ENCODE assay signal across 21 mouse cellular contexts in the genomic region with DNA sequence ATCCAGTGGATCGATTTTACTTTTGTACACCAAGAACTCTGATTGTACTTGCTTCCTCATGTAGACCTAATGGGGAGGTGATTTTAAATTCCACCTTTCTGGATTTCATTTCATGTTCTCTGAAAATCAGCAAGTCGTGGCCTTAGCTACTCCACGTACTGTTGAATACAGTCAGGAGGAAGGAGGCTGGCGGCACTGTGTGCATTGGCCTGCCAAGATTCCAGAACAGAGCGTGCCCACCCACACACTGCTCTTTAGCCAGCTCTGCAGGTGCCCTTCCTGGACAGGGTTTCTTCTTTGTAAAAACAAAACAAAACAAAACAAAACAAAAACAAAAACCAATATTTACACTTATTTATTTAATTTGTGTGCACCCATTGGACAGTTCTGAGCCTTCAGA. TPM values are rescaled to one million over a fixed set of nuclear protein-coding genes. Genes with fewer than 3 reads are reported as not detected.
DNase-seq lines count a peak whose midpoint lies in the region; ATAC-seq lines count a peak whose summit lies in the region.
"Had no signal": no experiment of that assay in that cellular context is flagged by ENCODE, and none has a peak within 500 bp of the region (broad histone marks: within the 10 kb centered on the region; RNA-seq: fewer than 3 reads in every experiment).

No protein-coding gene starts in this region.

- no peak overlapping the region for H3K9ac ChIP-seq in kidney, embryonic 15.5 days
- no peak overlapping the region for H3K9ac ChIP-seq in stomach, embryonic 15.5 days
- H3K9ac ChIP-seq: heart, embryonic 12.5 days; midbrain, embryonic 15.5 days had no signal

- ATAC-seq in kidney, embryonic 15.5 days (replicated peaks; ENCODE audit: low FRiP score): peak; percentile 61; the same call in 1 of the 2 replicates
- no peak for ATAC-seq in stomach, embryonic 15.5 days (ENCODE audit: insufficient read depth, low FRiP score, low read depth)
- no peak for ATAC-seq in megakaryocyte, adult 5-6 weeks (ENCODE audit: poor library complexity, severe bottlenecking)
- ATAC-seq: forebrain, embryonic 14.5 days; hindbrain, embryonic 16.5 days; midbrain, embryonic 15.5 days had no signal

- no peaks in the 10 kb centered on the region for H3K27me3 ChIP-seq in kidney, embryonic 15.5 days
- no peaks in the 10 kb centered on the region for H3K27me3 ChIP-seq in stomach, embryonic 15.5 days (replicated peaks)
- H3K27me3 ChIP-seq: heart, embryonic 12.5 days; midbrain, embryonic 15.5 days had no signal

- peaks cover 38% of the 10 kb centered on the region for H3K4me1 ChIP-seq in kidney, embryonic 15.5 days
- H3K4me1 ChIP-seq in stomach, embryonic 15.5 days: peaks cover 9% of the 10 kb centered on the region; the same call in 1 of the 2 replicates

- no peak overlapping the region for H3K4me2 ChIP-seq in kidney, embryonic 15.5 days
- no peak overlapping the region for H3K4me2 ChIP-seq in stomach, embryonic 15.5 days
- H3K4me2 ChIP-seq: heart, embryonic 12.5 days; midbrain, embryonic 15.5 days had no signal

- H3K9me3 ChIP-seq in kidney, embryonic 15.5 days (replicated peaks): no peaks in the 10 kb centered on the region
- no peaks in the 10 kb centered on the region for H3K9me3 ChIP-seq in stomach, embryonic 15.5 days
- H3K9me3 ChIP-seq: embryonic facial prominence, embryonic 10.5 days; heart, embryonic 12.5 days; midbrain, embryonic 15.5 days had no signal

- no peak overlapping the region for H3K4me3 ChIP-seq in kidney, embryonic 15.5 days (replicated peaks)
- H3K4me3 ChIP-seq in stomach, embryonic 15.5 days (replicated peaks): no peak overlapping the region
- H3K4me3 ChIP-seq: embryonic facial prominence, embryonic 10.5 days; heart, embryonic 12.5 days; midbrain, embryonic 15.5 days had no signal

- WGBS in kidney, embryonic 15.5 days: 72% methylated on average over 5 of the region's 5 CpGs
- WGBS in stomach, embryonic 15.5 days: 69% methylated on average over 5 of the region's 5 CpGs

- H3K36me3 ChIP-seq in kidney, embryonic 15.5 days: no peaks in the 10 kb centered on the region
- no peaks in the 10 kb centered on the region for H3K36me3 ChIP-seq in stomach, embryonic 15.5 days
- H3K36me3 ChIP-seq: embryonic facial prominence, embryonic 10.5 days; heart, embryonic 12.5 days; midbrain, embryonic 15.5 days had no signal

- H3K27ac ChIP-seq in kidney, embryonic 15.5 days: peak overlapping the region; percentile 54; the same call in 1 of the 2 replicates
- peak overlapping the region; percentile 35; the same call in 1 of the 2 replicates for H3K27ac ChIP-seq in stomach, embryonic 15.5 days
- H3K27ac ChIP-seq: embryonic facial prominence, embryonic 10.5 days; midbrain, embryonic 15.5 days had no signal

- intact Hi-C loops in heart, postnatal 10 days (cut with DNase I): no loop called here

- DNase-seq in kidney, adult 11 months: no peak
- peak; percentile 14 for DNase-seq in lung, postnatal 10 days
- no peak for DNase-seq in lung, postnatal 4 days
- peak; percentile 11 for DNase-seq in cerebellum, adult 8-10 months
- DNase-seq in heart, postnatal 10 days: no peak
- DNase-seq: adrenal gland, adult 2 months; gastrocnemius, postnatal 36 days; heart, postnatal 4 days; kidney, adult 18-20 months; left cerebral cortex, postnatal 4 days; thymus, postnatal 4 days had no signal

RNA-seq across cellular contexts. Expression of a gene that starts 2.7 kb away (rescaled TPM):
- not detected in 2 replicates for polyA plus RNA-seq in kidney, embryonic 15.5 days (2015; fragmentation: Nextera tagmentation; extraction: Ambion mirVana)
- not detected in 2 replicates for polyA plus RNA-seq in stomach, embryonic 15.5 days (2015; fragmentation: Nextera tagmentation; extraction: Ambion mirVana)
- 0.18 and 0.59 TPM in 2 replicates for total RNA-seq in megakaryocyte, adult 5-6 weeks (2015)
- total RNA-seq in megakaryocyte, adult 5-6 weeks (2017): not detected in 2 replicates
- total RNA-seq in heart, postnatal 10 days (2021): under 1 TPM in 1 of 2 experiments, not detected in 1; 0.12 TPM
- total RNA-seq: adrenal gland, adult 2 months; gastrocnemius, postnatal 36 days; heart, postnatal 4 days; left cerebral cortex, adult 18-20 months; left cerebral cortex, postnatal 4 days had no signal
- polyA plus RNA-seq: adrenal gland, adult 2 months; forebrain, embryonic 14.5 days; hindbrain, embryonic 16.5 days; midbrain, embryonic 15.5 days; spleen, adult 2 months had no signal

Comparison
In these comparisons a context has a peak if more than half of its experiments do, and no peak if none do; other contexts are left out.
1. DNase-seq: peak in lung, postnatal 10 days (single experiment) and cerebellum, adult 8-10 months (single experiment); none in kidney, adult 11 months (single experiment), lung, postnatal 4 days (0 of 2) and heart, postnatal 10 days (0 of 2).